Mouse (Mus musculus) lung, embryonic 16.5 days (tissue): ENCODE results near the gene Cyfip1. TPM values are rescaled to one million over a fixed set of nuclear protein-coding genes. Genes with fewer than 3 reads are reported as not detected.
"Not testable (repeated sequence)": the region's sequence is repeated elsewhere in the genome, so short reads cannot be mapped to it uniquely, and the experiment has no call there.

Experiments
- ATAC-seq: fragments of 200-750 bp; cut with Nextera tagmentation; 2 replicates; pipeline ENCODE4 v1.8.0; 2017; ENCODE audit warnings: low read depth, mild to moderate bottlenecking, moderate library complexity
- H3K27ac ChIP-seq: fragments of 300-500 bp; sonication (generic); 2 replicates; pipeline ENCODE4 v1.5.1; 2014; ENCODE audit warnings: mild to moderate bottlenecking, control low read depth, low read length
- H3K27me3 ChIP-seq: fragments of 300-500 bp; sonication (generic); 2 replicates; pipeline ENCODE4 v1.6.1; 2014; ENCODE audit warnings: low read depth, low read length, mixed read lengths; ENCODE audit not compliant: control insufficient read depth, insufficient read depth
- H3K36me3 ChIP-seq: fragments of 300-500 bp; sonication (generic); 2 replicates; pipeline ENCODE4 v1.6.1; 2014; ENCODE audit warnings: low read length; ENCODE audit not compliant: control insufficient read depth, insufficient read depth
- H3K4me1 ChIP-seq: fragments of 300-500 bp; sonication (generic); replicated peaks from 2 replicates; pipeline ENCODE4 v1.6.1; 2014; ENCODE audit warnings: low read length, mixed read lengths; ENCODE audit not compliant: control insufficient read depth, insufficient read depth
- H3K4me2 ChIP-seq: fragments of 300-500 bp; sonication (generic); 2 replicates; pipeline ENCODE4 v1.6.1; 2014; ENCODE audit warnings: low read depth, low read length, control low read depth
- H3K4me3 ChIP-seq: fragments of 300-500 bp; sonication (generic); 2 replicates; pipeline ENCODE4 v1.5.1; 2014; ENCODE audit warnings: mild to moderate bottlenecking, low read length, control low read depth
- H3K9ac ChIP-seq: fragments of 300-500 bp; sonication (generic); 2 replicates; pipeline ENCODE4 v1.6.1; 2014; ENCODE audit warnings: low read length, control low read depth
- H3K9me3 ChIP-seq: fragments of 300-500 bp; sonication (generic); 2 replicates; pipeline ENCODE4 v1.6.1; 2016; ENCODE audit warnings: low read length; ENCODE audit not compliant: control insufficient read depth
- WGBS: fragments of 180-500 bp; shearing (Covaris S2); extraction: QIAGEN DNeasy Blood & Tissue Kit; methylation state at CpG from one replicate; pipeline ENCODE4 v1.1.7; 2014; 5-methylcytosine and 5-hydroxymethylcytosine counted together
- polyA plus RNA-seq: library from polyadenylated mRNA; unstranded; fragments of >200 nt; fragmentation: Nextera tagmentation; extraction: Ambion mirVana; gene quantifications from 2 replicates; pipeline ENCODE4 v1.2.1, GENCODE M21; 2015

Cyfip1 gene
- polyA plus RNA-seq, 1 experiment from 2014 or later = 121 TPM

DNA sequence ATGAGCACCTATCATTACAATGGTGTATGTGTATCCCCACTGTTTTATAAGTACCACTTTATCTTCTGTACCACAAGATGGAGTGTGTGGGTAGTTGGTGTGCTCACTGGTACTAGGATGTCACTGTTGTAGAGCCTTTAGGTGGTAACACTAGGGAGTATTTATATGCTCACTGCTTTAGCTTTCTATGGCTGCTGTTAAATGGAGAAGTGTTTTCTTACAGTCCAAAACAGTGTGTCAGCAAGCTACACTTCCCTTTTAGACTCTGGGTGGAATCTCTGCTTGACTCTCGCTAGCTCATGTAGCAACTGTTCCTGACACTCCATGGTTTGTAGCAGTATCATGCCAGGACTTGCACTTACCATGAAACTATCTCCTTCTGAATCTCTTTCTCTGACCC is 68.0 kb downstream of the Cyfip1 start:
- Histone ChIP-seq H3K4me3 (no peak overlapping the region), H3K36me3 (peaks cover 46% of the 10 kb centered on the region), H3K9me3 (no peaks in the 10 kb centered on the region), H3K4me1 (no peaks in the 10 kb centered on the region), H3K27me3 (no peaks in the 10 kb centered on the region), H3K27ac (no peak overlapping the region), H3K9ac (no peak overlapping the region), H3K4me2 (no peak overlapping the region)
- 96% methylated on average over 1 of the region's 1 CpGs for WGBS
- ATAC-seq = no peak

DNA sequence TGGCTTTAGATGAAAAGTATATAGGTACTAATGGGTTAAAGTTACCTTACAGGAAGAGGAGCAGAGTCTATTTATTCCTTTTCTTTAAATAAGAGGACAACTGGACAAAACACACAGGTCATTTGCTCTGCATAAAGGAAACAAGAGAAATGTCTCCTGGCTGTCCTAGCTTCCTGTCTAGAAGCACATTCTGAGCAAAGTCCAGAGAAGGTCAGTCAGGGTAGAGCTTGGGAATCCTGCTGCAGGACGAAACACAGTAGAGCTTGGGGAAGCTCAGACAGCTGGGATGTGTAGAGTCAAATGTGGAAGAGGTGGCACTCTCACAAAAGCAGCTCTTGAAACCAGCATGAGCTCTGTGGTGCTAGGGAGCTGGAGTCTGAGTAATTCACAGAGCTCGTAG is 68.8 kb downstream of the Cyfip1 start:
- no peaks in the 10 kb centered on the region for H3K9me3 ChIP-seq
- no peak overlapping the region for H3K4me2 ChIP-seq
- no peak for ATAC-seq
- H3K4me1 ChIP-seq = no peaks in the 10 kb centered on the region
- 77% methylated on average over 2 of the region's 2 CpGs for WGBS
- peaks cover 47% of the 10 kb centered on the region for H3K36me3 ChIP-seq
- H3K4me3 ChIP-seq = no peak overlapping the region
- H3K27ac ChIP-seq = no peak overlapping the region
- H3K9ac ChIP-seq = no peak overlapping the region
- H3K27me3 ChIP-seq = no peaks in the 10 kb centered on the region

DNA sequence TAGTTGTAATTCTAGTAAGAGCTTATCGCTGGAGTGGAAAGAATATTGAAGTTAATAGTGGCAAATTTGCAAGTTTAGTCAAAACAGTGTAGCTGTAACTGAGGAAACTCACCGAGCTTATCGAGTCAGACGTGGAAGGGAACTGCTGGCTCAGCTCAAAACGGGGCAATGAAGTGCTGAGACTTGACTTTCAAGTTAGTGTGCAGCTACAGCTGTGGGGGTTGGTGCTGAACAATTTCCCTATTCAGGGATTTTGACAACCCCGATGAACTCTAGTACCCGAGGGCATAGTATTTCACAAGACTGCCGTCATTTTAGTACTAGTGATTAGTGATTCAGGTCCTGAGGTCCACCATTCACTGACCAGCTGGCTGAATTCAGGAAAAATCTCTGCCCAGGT is 69.8 kb downstream of the Cyfip1 start:
- no peak for ATAC-seq
- peaks cover 47% of the 10 kb centered on the region for H3K36me3 ChIP-seq
- WGBS = 79% methylated on average over 8 of the region's 8 CpGs
- H3K9ac ChIP-seq = no peak overlapping the region
- no peaks in the 10 kb centered on the region for H3K27me3 ChIP-seq
- no peak overlapping the region for H3K4me3 ChIP-seq
- no peak overlapping the region for H3K4me2 ChIP-seq
- no peak overlapping the region for H3K27ac ChIP-seq
- no peaks in the 10 kb centered on the region for H3K9me3 ChIP-seq
- no peaks in the 10 kb centered on the region for H3K4me1 ChIP-seq

- Histone ChIP-seq H3K4me3 (no peak overlapping the region), H3K9ac (no peak overlapping the region), H3K4me1 (no peaks in the 10 kb centered on the region), H3K27ac (no peak overlapping the region), H3K36me3 (peaks cover 53% of the 10 kb centered on the region), H3K4me2 (no peak overlapping the region), H3K27me3 (no peaks in the 10 kb centered on the region), H3K9me3 (no peaks in the 10 kb centered on the region)
- WGBS = 97% methylated on average over 5 of the region's 5 CpGs
- ATAC-seq = no peak
Observed at GRCm38 (mm10) chr7:55912118-55912517, 70.6 kb downstream of the Cyfip1 start.

GRCm38 (mm10) chr7:55918365-55918764 is 76.8 kb downstream of the Cyfip1 start:
- H3K9ac ChIP-seq, H3K27ac ChIP-seq, H3K9me3 ChIP-seq, H3K4me3 ChIP-seq, H3K27me3 ChIP-seq, ATAC-seq, H3K4me2 ChIP-seq, H3K4me1 ChIP-seq: not testable (repeated sequence)
- peaks cover 53% of the 10 kb centered on the region for H3K36me3 ChIP-seq
- 92% methylated on average over 11 of the region's 11 CpGs for WGBS

DNA sequence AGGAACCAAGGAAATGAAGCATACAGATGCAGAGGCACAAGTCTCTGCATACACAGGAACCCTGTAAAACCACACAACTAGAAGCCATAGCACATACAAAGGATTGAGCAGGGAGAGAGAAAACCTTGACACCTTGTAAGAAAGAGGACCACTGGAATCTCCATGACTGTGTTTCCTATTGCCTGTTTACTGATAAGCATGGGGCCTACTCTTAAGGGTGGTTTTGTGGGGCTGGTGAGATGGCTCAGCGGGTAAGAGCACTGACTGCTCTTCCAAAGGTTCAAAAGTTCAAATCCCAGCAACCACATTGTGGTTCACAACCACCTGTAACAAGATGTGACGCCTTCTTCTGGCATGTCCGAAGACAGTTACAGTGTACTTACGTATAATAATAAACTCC is 85.7 kb downstream of the Cyfip1 start:
- ATAC-seq = no peak

DNA sequence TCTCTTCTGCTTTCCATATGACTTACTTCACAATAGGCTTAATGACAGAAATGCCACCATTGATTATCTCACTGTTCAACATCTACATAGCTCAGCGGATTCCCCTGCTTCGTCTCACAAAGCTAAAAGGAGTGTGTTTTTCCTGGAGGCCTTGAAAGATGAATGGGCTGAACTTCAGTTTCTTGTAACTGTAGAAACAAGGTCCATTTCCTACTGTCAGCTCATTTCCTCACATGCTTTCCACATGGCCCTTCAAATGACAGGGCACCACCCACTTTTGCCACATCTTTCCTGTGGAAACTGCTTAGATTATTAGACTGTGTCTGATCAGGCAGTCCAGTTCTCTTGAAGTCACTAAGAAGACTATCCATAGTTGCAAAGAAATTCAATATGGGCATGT is 87.1 kb downstream of the Cyfip1 start:
- H3K36me3 ChIP-seq = peaks cover 36% of the 10 kb centered on the region
- no peak overlapping the region for H3K4me3 ChIP-seq
- no peaks in the 10 kb centered on the region for H3K9me3 ChIP-seq
- 86% methylated on average over 2 of the region's 2 CpGs for WGBS
- H3K4me2 ChIP-seq = no peak overlapping the region
- ATAC-seq = no peak
- H3K27me3 ChIP-seq = no peaks in the 10 kb centered on the region
- H3K4me1 ChIP-seq = no peaks in the 10 kb centered on the region
- H3K9ac ChIP-seq = no peak overlapping the region
- H3K27ac ChIP-seq = no peak overlapping the region

More for the DNA sequence above, 85.7 kb downstream of the Cyfip1 start:
- 88% methylated on average over 4 of the region's 4 CpGs for WGBS
- no peaks in the 10 kb centered on the region for H3K4me1 ChIP-seq
- H3K9ac ChIP-seq = no peak overlapping the region
- H3K27ac ChIP-seq = no peak overlapping the region
- H3K4me2 ChIP-seq = no peak overlapping the region
- H3K27me3 ChIP-seq = no peaks in the 10 kb centered on the region
- no peak overlapping the region for H3K4me3 ChIP-seq
- H3K9me3 ChIP-seq = no peaks in the 10 kb centered on the region
- H3K36me3 ChIP-seq = peaks cover 44% of the 10 kb centered on the region

DNA sequence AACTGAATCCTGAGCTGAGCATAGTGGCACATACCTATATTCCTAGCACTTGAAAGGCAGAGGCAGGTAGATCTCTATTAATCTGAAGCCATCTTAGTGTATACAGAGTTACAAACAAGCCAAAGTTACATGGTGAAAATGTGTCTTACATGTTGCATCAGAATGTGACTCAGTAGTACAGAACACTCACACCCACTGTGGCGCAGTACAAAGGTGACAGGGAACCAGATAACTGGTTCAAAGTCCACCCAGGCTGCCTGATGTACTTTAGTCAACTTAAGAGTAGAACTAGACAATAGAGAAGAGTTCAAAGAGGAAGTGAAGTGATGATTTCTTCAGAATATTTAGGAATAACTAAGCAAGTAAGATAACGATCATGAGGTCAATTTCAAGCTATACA is 93.5 kb downstream of the Cyfip1 start:
- WGBS = 95% methylated on average over 2 of the region's 2 CpGs
- no peak for ATAC-seq

DNA sequence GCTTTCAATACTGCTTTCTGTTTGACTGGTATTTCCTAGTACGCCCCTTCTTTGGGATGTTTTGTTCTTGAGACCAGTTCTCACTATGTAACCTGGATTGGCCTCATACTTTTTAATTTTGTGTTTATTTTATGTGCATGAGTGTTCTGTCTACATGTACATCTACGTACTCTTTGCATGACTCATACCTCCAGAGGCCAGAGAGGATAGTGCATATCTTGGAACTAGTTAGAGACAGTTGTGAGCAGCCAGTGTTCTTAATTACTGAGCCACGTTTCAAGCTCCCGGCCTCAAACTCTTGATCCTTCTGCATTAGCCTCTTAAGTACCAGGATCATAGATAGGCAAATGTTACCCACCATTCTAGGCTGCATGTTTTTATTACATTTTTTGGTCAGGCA is 96.8 kb downstream of the Cyfip1 start:
- Histone ChIP-seq H3K9me3 (no peaks in the 10 kb centered on the region), H3K4me3 (no peak overlapping the region), H3K27ac (no peak overlapping the region), H3K27me3 (no peaks in the 10 kb centered on the region), H3K9ac (no peak overlapping the region), H3K4me1 (no peaks in the 10 kb centered on the region), H3K4me2 (no peak overlapping the region), H3K36me3 (no peaks in the 10 kb centered on the region)
- no peak for ATAC-seq
- 85% methylated on average over 4 of the region's 4 CpGs for WGBS

More for the DNA sequence above, 93.5 kb downstream of the Cyfip1 start:
- Histone ChIP-seq H3K4me1 (no peaks in the 10 kb centered on the region), H3K27me3 (no peaks in the 10 kb centered on the region), H3K4me3 (no peak overlapping the region), H3K9me3 (no peaks in the 10 kb centered on the region), H3K36me3 (peaks cover 10% of the 10 kb centered on the region), H3K27ac (no peak overlapping the region), H3K4me2 (no peak overlapping the region), H3K9ac (no peak overlapping the region)

DNA sequence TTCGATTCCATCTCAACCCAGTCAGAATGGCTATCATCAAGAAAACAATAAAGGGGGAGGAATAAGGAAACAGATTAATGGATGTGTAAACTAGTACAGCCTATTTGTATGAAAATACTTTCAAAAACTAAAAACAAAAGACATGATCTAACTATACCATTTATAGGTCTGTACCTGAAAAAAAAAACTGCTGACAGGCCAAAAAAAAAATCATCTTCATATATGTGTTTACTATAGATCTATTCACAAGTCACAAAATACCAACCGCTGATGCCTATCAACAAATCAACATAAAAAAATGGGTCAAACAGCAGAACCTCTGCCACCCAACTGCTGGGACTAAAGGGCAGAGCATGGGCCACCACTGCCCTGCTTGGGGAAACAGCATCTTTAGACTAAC is 114.5 kb downstream of the Cyfip1 start:
- H3K36me3 ChIP-seq = peaks cover 14% of the 10 kb centered on the region
- peaks cover 2% of the 10 kb centered on the region; the same call in 1 of the 2 replicates for H3K4me1 ChIP-seq
- H3K9me3 ChIP-seq = peaks cover 7% of the 10 kb centered on the region
- H3K9ac ChIP-seq = no peak overlapping the region
- no peak for ATAC-seq
- no peak overlapping the region for H3K4me2 ChIP-seq
- H3K27me3 ChIP-seq = no peaks in the 10 kb centered on the region
- H3K4me3 ChIP-seq = no peak overlapping the region
- 94% methylated on average over 2 of the region's 2 CpGs for WGBS
- H3K27ac ChIP-seq = no peak overlapping the region
